ENCODE assay signal across 9 mouse cellular contexts in the genomic region with DNA sequence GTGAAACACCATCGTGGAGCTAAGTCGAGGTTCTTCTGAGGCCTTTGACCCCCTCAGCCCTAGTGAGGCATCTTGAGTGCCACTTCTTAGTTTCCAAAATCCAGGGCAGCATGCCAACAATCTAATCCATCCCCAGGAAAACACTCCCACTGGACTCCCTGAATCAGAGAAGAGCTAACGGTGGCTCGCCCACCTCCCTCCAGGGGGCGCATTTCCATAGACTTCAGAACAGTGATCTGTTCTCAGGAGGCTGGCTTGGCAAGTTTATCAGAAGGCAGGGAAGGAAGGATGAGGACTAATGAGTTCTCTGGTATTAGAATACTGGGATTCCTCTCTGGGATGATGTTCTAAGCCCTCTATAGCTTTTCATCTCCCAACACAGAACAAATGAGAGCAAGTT. TPM values are rescaled to one million over a fixed set of nuclear protein-coding genes. Genes with fewer than 3 reads are reported as not detected.
A peak's percentile ranks its signal among the peaks of the same experiment; 100 is the strongest.
DNase-seq lines count a peak whose midpoint lies in the region; ATAC-seq lines count a peak whose summit lies in the region.
"Had no signal": no experiment of that assay in that cellular context is flagged by ENCODE, and none has a peak within 500 bp of the region (broad histone marks: within the 10 kb centered on the region; RNA-seq: fewer than 3 reads in every experiment).

No protein-coding gene starts in this region.

- no peak overlapping the region for H3K9ac ChIP-seq in midbrain, embryonic 16.5 days (ENCODE audit: low read depth, low read length)
- H3K9ac ChIP-seq in limb, embryonic 11.5 days (ENCODE audit: low read length): no peak overlapping the region
- H3K9ac ChIP-seq: stomach, embryonic 15.5 days had no signal

- no peaks in the 10 kb centered on the region for H3K9me3 ChIP-seq in midbrain, embryonic 10.5 days (replicated peaks)
- H3K9me3 ChIP-seq in midbrain, embryonic 16.5 days (replicated peaks; ENCODE audit: control insufficient read depth, low read length, poor library complexity, severe bottlenecking): no peaks in the 10 kb centered on the region
- H3K9me3 ChIP-seq in limb, embryonic 11.5 days (ENCODE audit: control insufficient read depth, low read length): no peaks in the 10 kb centered on the region
- H3K9me3 ChIP-seq: stomach, embryonic 15.5 days had no signal

- peaks cover 8% of the 10 kb centered on the region for H3K4me1 ChIP-seq in midbrain, embryonic 10.5 days
- H3K4me1 ChIP-seq in midbrain, embryonic 16.5 days (ENCODE audit: control insufficient read depth, insufficient read depth, low read length): peaks cover 4% of the 10 kb centered on the region
- peaks cover 5% of the 10 kb centered on the region for H3K4me1 ChIP-seq in limb, embryonic 11.5 days (ENCODE audit: control insufficient read depth, insufficient read depth, low read length)

- ATAC-seq in midbrain, embryonic 16.5 days: no peak
- no peak for ATAC-seq in limb, embryonic 11.5 days (ENCODE audit: insufficient number of reproducible peaks, low FRiP score, low TSS enrichment, low read depth)
- no peak for ATAC-seq in megakaryocyte, adult 5-6 weeks (ENCODE audit: poor library complexity, severe bottlenecking)

- H3K36me3 ChIP-seq in midbrain, embryonic 10.5 days: no peaks in the 10 kb centered on the region
- no peaks in the 10 kb centered on the region for H3K36me3 ChIP-seq in midbrain, embryonic 16.5 days (ENCODE audit: control insufficient read depth, insufficient read depth, low read length)
- H3K36me3 ChIP-seq in limb, embryonic 11.5 days (ENCODE audit: control insufficient read depth, insufficient read depth, low read length): no peaks in the 10 kb centered on the region
- H3K36me3 ChIP-seq: stomach, embryonic 15.5 days had no signal

- WGBS in midbrain, embryonic 10.5 days: 9% methylated on average over 5 of the region's 5 CpGs
- WGBS in midbrain, embryonic 16.5 days: 7% methylated on average over 5 of the region's 5 CpGs
- 5% methylated on average over 5 of the region's 5 CpGs for WGBS in limb, embryonic 11.5 days

- no peak overlapping the region for H3K4me3 ChIP-seq in midbrain, embryonic 10.5 days
- no peak overlapping the region for H3K4me3 ChIP-seq in midbrain, embryonic 16.5 days (ENCODE audit: low read depth, low read length)
- H3K4me3 ChIP-seq in limb, embryonic 11.5 days (ENCODE audit: low read depth, low read length): no peak overlapping the region
- H3K4me3 ChIP-seq: stomach, embryonic 15.5 days had no signal

- intact Hi-C loops in heart, postnatal 36 days (cut with DNase I): loop anchor here (1.0 to 10.0 kb wide), 3 partner anchors 64 to 291 kb away; a partner anchor contains a TSS

- peak; percentile 49 for DNase-seq in midbrain, embryonic 10.5 days (ENCODE audit: low spot score)
- DNase-seq in R1 (ENCODE audit: low read depth, low spot score): peak; percentile 73
- peak; percentile 27 for DNase-seq in cerebellum, adult 8-10 months
- peak; percentile 45 to 63 for DNase-seq in heart, postnatal 36 days
- peak; percentile 76 for DNase-seq in limb, embryonic 11.5 days (ENCODE audit: low spot score)
- peak; percentile 50 to 59 for DNase-seq in right cerebral cortex, adult 2 months (ENCODE audit: low spot score in 2 of 2)

- H3K4me2 ChIP-seq in midbrain, embryonic 16.5 days (ENCODE audit: low read length): no peak overlapping the region
- H3K4me2 ChIP-seq in limb, embryonic 11.5 days (ENCODE audit: low read depth, severe bottlenecking): no peak overlapping the region
- H3K4me2 ChIP-seq: stomach, embryonic 15.5 days had no signal

- peaks cover 23% of the 10 kb centered on the region for H3K27me3 ChIP-seq in midbrain, embryonic 10.5 days (ENCODE audit: low read depth, poor library complexity, severe bottlenecking)
- H3K27me3 ChIP-seq in midbrain, embryonic 16.5 days (ENCODE audit: control insufficient read depth, insufficient read depth, low read depth, low read length): peaks cover 5% of the 10 kb centered on the region
- H3K27me3 ChIP-seq in limb, embryonic 11.5 days (ENCODE audit: control insufficient read depth, insufficient read depth, low read length): peaks cover 7% of the 10 kb centered on the region; the same call in 1 of the 2 replicates
- H3K27me3 ChIP-seq: stomach, embryonic 15.5 days had no signal

- H3K27ac ChIP-seq in midbrain, embryonic 10.5 days (replicated peaks): no peak overlapping the region
- H3K27ac ChIP-seq in midbrain, embryonic 16.5 days (ENCODE audit: low read length): no peak overlapping the region
- no peak overlapping the region for H3K27ac ChIP-seq in limb, embryonic 11.5 days (replicated peaks; ENCODE audit: low read depth, low read length)
- H3K27ac ChIP-seq: stomach, embryonic 15.5 days had no signal

RNA-seq across cellular contexts. Expression of a gene that starts 24.9 kb away (rescaled TPM):
- 0.17 and 0.25 TPM in 2 replicates for polyA plus RNA-seq in midbrain, embryonic 10.5 days (2016; fragmentation: Nextera tagmentation; extraction: Ambion mirVana)
- 2.6 and 4.3 TPM in 2 replicates for polyA plus RNA-seq in midbrain, embryonic 16.5 days (2015; fragmentation: Nextera tagmentation; extraction: Ambion mirVana)
- 1 to 10 TPM; 4.3 to 5.6 TPM for total RNA-seq in heart, postnatal 36 days (2021)
- 0.54 and 0.60 TPM in 2 replicates for polyA plus RNA-seq in limb, embryonic 11.5 days (2014; fragmentation: Nextera tagmentation; extraction: Ambion mirVana)
- total RNA-seq in megakaryocyte, adult 5-6 weeks (2015): not detected in 2 replicates
- not detected in 2 replicates for total RNA-seq in megakaryocyte, adult 5-6 weeks (2017)
